Mouse (Mus musculus) midbrain, postnatal 0 days (tissue): ENCODE measurements around the gene Mien1. TPM values are rescaled to one million over a fixed set of nuclear protein-coding genes. Genes with fewer than 3 reads are reported as not detected.

Experiments
- ATAC-seq: fragments of 200-750 bp; cut with Nextera tagmentation; 2 replicates; pipeline ENCODE4 v1.8.0; 2017; ENCODE audit warnings: moderate number of reproducible peaks, mild to moderate bottlenecking, moderate TSS enrichment, moderate library complexity; ENCODE audit not compliant: low FRiP score
- DNase-seq: peaks from one replicate; pipeline ENCODE4 v3.0.0-alpha.2; 2015; ENCODE audit warnings: low spot score
- H3K27ac ChIP-seq: fragments of 300-500 bp; sonication (generic); 2 replicates; pipeline ENCODE4 v1.5.1; 2014; ENCODE audit warnings: low read depth, mild to moderate bottlenecking, low read length, mixed read lengths
- H3K27me3 ChIP-seq: fragments of 300-500 bp; sonication (generic); 2 replicates; pipeline ENCODE4 v1.6.1; 2014; ENCODE audit warnings: low read length, control low read depth, mixed read lengths; ENCODE audit not compliant: insufficient read depth
- H3K36me3 ChIP-seq: fragments of 300-500 bp; sonication (generic); 2 replicates; pipeline ENCODE4 v1.6.1; 2014; ENCODE audit warnings: low read length, control low read depth, mixed read lengths; ENCODE audit not compliant: insufficient read depth
- H3K4me1 ChIP-seq: fragments of 300-500 bp; sonication (generic); 2 replicates; pipeline ENCODE4 v1.6.1; 2014; ENCODE audit warnings: mild to moderate bottlenecking, control low read depth, antibody characterized with exemption, low read length, mixed read lengths; ENCODE audit not compliant: insufficient read depth
- H3K4me2 ChIP-seq: fragments of 300-500 bp; sonication (generic); 2 replicates; pipeline ENCODE4 v1.6.1; 2014; ENCODE audit warnings: low read depth, mild to moderate bottlenecking, low read length, mixed read lengths; ENCODE audit not compliant: poor library complexity, severe bottlenecking
- H3K4me3 ChIP-seq: fragments of 300-500 bp; sonication (generic); 2 replicates; pipeline ENCODE4 v1.5.1; 2014; ENCODE audit warnings: low read depth, mild to moderate bottlenecking, low read length, moderate library complexity
- H3K9ac ChIP-seq: fragments of 300-500 bp; sonication (generic); replicated peaks from 2 replicates; pipeline ENCODE4 v1.6.1; 2014; ENCODE audit warnings: mild to moderate bottlenecking, low read length, moderate library complexity, mixed read lengths; ENCODE audit not compliant: poor library complexity, severe bottlenecking
- H3K9me3 ChIP-seq: fragments of 300-500 bp; sonication (generic); 2 replicates; pipeline ENCODE4 v1.6.1; 2016; ENCODE audit warnings: low read length, control low read depth
- CTCF ChIP-seq: IDR thresholded peaks from 2 replicates; pipeline ENCODE4 v1.5.1; 2016; ENCODE audit warnings: antibody characterized with exemption, mild to moderate bottlenecking
- WGBS: fragments of 180-500 bp; shearing (Covaris S2); extraction: QIAGEN DNeasy Blood & Tissue Kit; methylation state at CpG from one replicate; pipeline ENCODE4 v1.1.7; 2014; 5-methylcytosine and 5-hydroxymethylcytosine counted together
- polyA plus RNA-seq: library from polyadenylated mRNA; unstranded; fragments of >200 nt; fragmentation: Nextera tagmentation; extraction: Ambion mirVana; gene quantifications from 2 replicates; pipeline ENCODE4 v1.2.1, GENCODE M21; 2015
- total RNA-seq: library from RNA; depleted of rRNA; stranded (reverse); fragments of >200 nt; gene quantifications from 2 replicates; pipeline ENCODE4 v1.2.3, GENCODE M21; 2014; rRNA removed

Mien1 gene
- total and polyA plus RNA-seq, 2 experiments from 2014 or later, result 68.3 to 243 TPM

DNA sequence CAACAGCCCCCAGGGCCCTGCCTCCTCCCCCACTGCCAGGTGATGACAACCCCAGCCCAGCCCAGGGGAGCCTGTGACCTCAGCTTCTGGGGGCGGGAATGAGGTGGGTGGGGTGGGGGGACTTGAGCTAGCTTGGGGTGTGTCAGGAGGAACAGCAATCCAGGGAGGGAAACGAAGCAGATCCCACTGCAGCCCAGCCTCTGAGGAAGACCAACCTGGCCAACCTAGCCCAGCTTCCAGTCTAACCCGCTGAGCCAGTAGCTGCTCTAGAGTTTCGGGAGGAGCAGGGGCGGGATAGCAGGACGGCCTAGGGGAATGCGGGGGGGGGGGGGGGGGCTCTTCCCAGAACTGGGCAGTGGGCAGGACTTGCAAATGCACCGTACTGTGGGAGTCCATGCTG, 46.8 kb downstream of the Mien1 start:
- no peak for ATAC-seq
- TF ChIP-seq CTCF, result no peak
- no peaks in the 10 kb centered on the region for H3K9me3 ChIP-seq
- DNase-seq, result no peak
- H3K9ac ChIP-seq, result no peak overlapping the region
- no peak overlapping the region for H3K4me2 ChIP-seq
- H3K4me3 ChIP-seq, result no peak overlapping the region
- no peak overlapping the region for H3K27ac ChIP-seq
- no peaks in the 10 kb centered on the region for H3K4me1 ChIP-seq
- 41% methylated on average over 6 of the region's 8 CpGs for WGBS
- H3K36me3 ChIP-seq, result no peaks in the 10 kb centered on the region
- H3K27me3 ChIP-seq, result peaks cover 12% of the 10 kb centered on the region

DNA sequence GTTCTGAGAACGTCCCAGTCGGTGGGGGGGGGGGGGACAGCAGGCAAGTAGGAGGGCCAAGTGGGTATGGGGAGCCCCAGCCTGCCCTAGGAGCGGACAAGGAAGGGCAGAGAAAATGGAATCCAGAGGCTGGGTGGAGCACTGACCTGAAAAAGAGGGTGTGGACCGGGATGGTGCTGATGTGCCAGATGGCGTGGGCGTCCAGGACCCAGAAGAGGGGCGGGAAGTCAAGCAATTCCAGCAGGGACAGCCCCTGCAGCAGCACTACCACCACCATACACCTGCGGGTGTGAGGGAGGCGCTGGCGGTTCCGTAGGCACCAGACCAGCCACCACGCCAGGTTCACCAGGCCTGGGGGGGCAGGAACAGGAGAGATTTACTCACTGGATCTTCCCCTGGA, 48.6 kb downstream of the Mien1 start:
- Histone ChIP-seq H3K9me3 (no peaks in the 10 kb centered on the region), H3K9ac (no peak overlapping the region), H3K36me3 (no peaks in the 10 kb centered on the region), H3K27ac (no peak overlapping the region), H3K4me1 (no peaks in the 10 kb centered on the region), H3K4me3 (no peak overlapping the region), H3K27me3 (peaks cover 17% of the 10 kb centered on the region), H3K4me2 (no peak overlapping the region)
- no peak for TF ChIP-seq CTCF
- DNase-seq (no peak), ATAC-seq (no peak)
- WGBS, result 75% methylated on average over 9 of the region's 12 CpGs

DNA sequence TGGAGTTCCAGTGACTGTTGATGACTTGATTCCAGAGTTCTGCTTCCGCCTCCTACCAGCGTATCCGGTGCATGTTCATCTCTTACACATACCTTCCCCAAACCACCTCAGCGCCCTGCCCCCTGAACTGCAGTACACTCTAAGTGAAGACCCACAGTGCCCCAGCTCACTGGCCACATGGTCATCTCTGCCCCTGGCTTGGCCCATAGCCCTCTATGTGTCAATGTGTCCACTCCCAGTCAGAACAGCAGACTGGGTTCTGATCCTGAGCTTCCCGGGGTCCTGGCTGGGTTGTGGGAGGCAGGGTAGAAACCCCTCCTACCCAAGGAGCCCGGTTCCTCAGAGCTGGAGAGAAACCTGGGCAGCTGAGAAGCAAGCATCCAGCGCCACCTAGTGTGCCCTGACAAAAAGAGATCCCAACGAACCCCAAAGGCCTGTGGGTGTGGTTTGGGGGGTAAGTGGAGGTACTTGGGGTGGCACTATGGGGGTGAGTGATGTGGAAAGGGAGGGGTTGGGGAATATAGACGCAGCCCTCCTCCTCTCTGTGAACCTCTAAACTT, 49.5 kb downstream of the Mien1 start:
- TF ChIP-seq CTCF, result peak; percentile 70
- Histone ChIP-seq H3K36me3 (no peaks in the 10 kb centered on the region), H3K27ac (no peak overlapping the region), H3K9ac (no peak overlapping the region), H3K9me3 (no peaks in the 10 kb centered on the region), H3K27me3 (peaks cover 17% of the 10 kb centered on the region), H3K4me3 (no peak overlapping the region), H3K4me1 (no peaks in the 10 kb centered on the region), H3K4me2 (no peak overlapping the region)
- DNase-seq, result peak; percentile 62
- no peak for ATAC-seq
- 29% methylated on average over 9 of the region's 9 CpGs for WGBS

DNA sequence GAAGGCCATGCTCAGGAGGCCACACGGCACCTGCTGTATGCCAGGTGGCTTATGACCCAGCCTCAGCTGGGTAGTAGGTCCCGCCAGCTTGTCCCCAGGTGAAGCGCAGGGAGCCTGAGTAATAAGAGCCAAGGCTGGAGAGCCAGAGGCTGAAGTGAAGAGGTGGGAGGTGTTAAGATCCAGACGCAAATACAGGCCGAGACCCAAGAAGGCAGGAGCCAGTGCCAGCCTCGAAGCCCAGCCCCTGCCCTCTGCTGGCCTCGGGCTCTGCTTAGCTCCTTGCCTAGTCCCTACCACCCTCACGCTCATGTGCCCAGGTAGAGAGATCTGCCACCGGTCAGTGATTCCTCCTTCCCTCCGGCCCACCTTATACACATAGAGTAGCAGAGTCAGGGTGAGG, 50.5 kb downstream of the Mien1 start:
- Histone ChIP-seq H3K4me1 (no peaks in the 10 kb centered on the region), H3K27ac (no peak overlapping the region), H3K27me3 (peaks cover 17% of the 10 kb centered on the region), H3K9me3 (no peaks in the 10 kb centered on the region), H3K36me3 (no peaks in the 10 kb centered on the region), H3K4me2 (no peak overlapping the region), H3K4me3 (no peak overlapping the region), H3K9ac (0 out of 2 replicates have a peak overlapping the region, but pooled peaks have one; percentile 4)
- DNase-seq (no peak), ATAC-seq (no peak)
- WGBS, result 83% methylated on average over 10 of the region's 10 CpGs
- TF ChIP-seq CTCF, result no peak

Other genes with a start within 250 kb of the Mien1 start
- 36.2 and 40.6 TPM in 2 replicates for gene Med1, start 245.7 kb downstream of the Mien1 start, total RNA-seq
- 46.0 and 49.9 TPM in 2 replicates for gene Med1, start 245.7 kb downstream of the Mien1 start, polyA plus RNA-seq
- 25.8 and 35.2 TPM in 2 replicates for gene Cdk12, start 235.9 kb downstream of the Mien1 start, total RNA-seq
- gene Cdk12, start 235.9 kb downstream of the Mien1 start, polyA plus RNA-seq, result 3.7 and 5.7 TPM in 2 replicates
- 11.6 and 24.4 TPM in 2 replicates for gene Neurod2, start 109.3 kb downstream of the Mien1 start, total RNA-seq
- 2.1 and 3.3 TPM in 2 replicates for gene Neurod2, start 109.3 kb downstream of the Mien1 start, polyA plus RNA-seq
- 1.8 and 5.0 TPM in 2 replicates for gene Ppp1r1b, start 90.6 kb downstream of the Mien1 start, total RNA-seq
- 4.2 and 5.3 TPM in 2 replicates for gene Ppp1r1b, start 90.6 kb downstream of the Mien1 start, polyA plus RNA-seq
- 31.2 and 56.1 TPM in 2 replicates for gene Stard3, start 80.6 kb downstream of the Mien1 start, total RNA-seq
- 23.8 and 28.2 TPM in 2 replicates for gene Stard3, start 80.6 kb downstream of the Mien1 start, polyA plus RNA-seq
- not detected in 2 replicates for gene Tcap, start 55.2 kb downstream of the Mien1 start, total RNA-seq
- gene Tcap, start 55.2 kb downstream of the Mien1 start, polyA plus RNA-seq, result not detected in 2 replicates
- 1.1 and 4.3 TPM in 2 replicates for gene Pnmt, start 52.5 kb downstream of the Mien1 start, total RNA-seq
- 3.4 and 3.9 TPM in 2 replicates for gene Pnmt, start 52.5 kb downstream of the Mien1 start, polyA plus RNA-seq
- gene Pgap3, start 38.5 kb downstream of the Mien1 start, total RNA-seq, result 10.1 and 10.9 TPM in 2 replicates
- gene Pgap3, start 38.5 kb downstream of the Mien1 start, polyA plus RNA-seq, result 7.0 and 7.7 TPM in 2 replicates
- 8.1 and 9.4 TPM in 2 replicates for gene Erbb2, start 26.5 kb downstream of the Mien1 start, total RNA-seq
- gene Erbb2, start 26.5 kb downstream of the Mien1 start, polyA plus RNA-seq, result 3.9 and 4.5 TPM in 2 replicates
- 0.71 and 0.82 TPM in 2 replicates for gene Grb7, start 7.4 kb upstream of the Mien1 start, total RNA-seq
- gene Grb7, start 7.4 kb upstream of the Mien1 start, polyA plus RNA-seq, result 1.00 and 1.3 TPM in 2 replicates
- 0.05 TPM in 1 of 2 replicates, not detected in the other for gene Ikzf3, start 107.0 kb upstream of the Mien1 start, total RNA-seq
- gene Ikzf3, start 107.0 kb upstream of the Mien1 start, polyA plus RNA-seq, result 0.16 TPM in 1 of 2 replicates, not detected in the other
- 0.24 TPM in 1 of 2 replicates, not detected in the other for gene Zpbp2, start 112.1 kb upstream of the Mien1 start, total RNA-seq
- 0.36 and 0.39 TPM in 2 replicates for gene Zpbp2, start 112.1 kb upstream of the Mien1 start, polyA plus RNA-seq
- 104 and 115 TPM in 2 replicates for gene Ormdl3, start 148.4 kb upstream of the Mien1 start, total RNA-seq
- gene Ormdl3, start 148.4 kb upstream of the Mien1 start, polyA plus RNA-seq, result 108 and 111 TPM in 2 replicates
- not detected in 2 replicates for gene Lrrc3c, start 159.3 kb upstream of the Mien1 start, total RNA-seq
- gene Lrrc3c, start 159.3 kb upstream of the Mien1 start, polyA plus RNA-seq, result not detected in 2 replicates
- not detected in 2 replicates for gene Gm12355, start 186.7 kb upstream of the Mien1 start, total RNA-seq
- gene Gm12355, start 186.7 kb upstream of the Mien1 start, polyA plus RNA-seq, result 0.28 and 0.44 TPM in 2 replicates
- gene Gsdma3, start 187.4 kb upstream of the Mien1 start, total RNA-seq, result not detected in 2 replicates
- not detected in 2 replicates for gene Gsdma3, start 187.4 kb upstream of the Mien1 start, polyA plus RNA-seq
- not detected in 2 replicates for gene Gsdma2, start 207.8 kb upstream of the Mien1 start, total RNA-seq
- 0.12 and 0.15 TPM in 2 replicates for gene Gsdma2, start 207.8 kb upstream of the Mien1 start, polyA plus RNA-seq
- 0.05 TPM in 1 of 2 replicates, not detected in the other for gene Gsdma, start 225.4 kb upstream of the Mien1 start, total RNA-seq
- gene Gsdma, start 225.4 kb upstream of the Mien1 start, polyA plus RNA-seq, result 0.11 TPM in 1 of 2 replicates, not detected in the other
- gene Psmd3, start 243.6 kb upstream of the Mien1 start, total RNA-seq, result 114 and 129 TPM in 2 replicates
- gene Psmd3, start 243.6 kb upstream of the Mien1 start, polyA plus RNA-seq, result 182 and 183 TPM in 2 replicates